Mouse (Mus musculus) CH12.LX (cell line): Measurements from ENCODE around the gene Olfr889. TPM values are rescaled to one million over a fixed set of nuclear protein-coding genes. Genes with fewer than 3 reads are reported as not detected.
"Not testable (repeated sequence)": the region's sequence is repeated elsewhere in the genome, so short reads cannot be mapped to it uniquely, and the experiment has no call there.

Experiments
- DNase-seq: peaks from one replicate; pipeline ENCODE4 v3.0.0-alpha.2; 2013; ENCODE audit errors: extremely low read depth
- H3K27ac ChIP-seq: 2 replicates; pipeline ENCODE4 v1.5.1; 2012; ENCODE audit warnings: low read depth, mild to moderate bottlenecking, control low read depth, moderate library complexity; ENCODE audit not compliant: insufficient read depth
- H3K27me3 ChIP-seq: replicated peaks from 2 replicates; pipeline ENCODE3; 2012; ENCODE audit warnings: inconsistent platforms
- H3K36me3 ChIP-seq, 2 experiments: replicated peaks in 1 of 2; 2 replicates each; pipeline versions ENCODE3 to v1.6.1; 2012; ENCODE audit warnings: inconsistent platforms in 1 of 2, low read length in 1 of 2, mild to moderate bottlenecking in 1 of 2, mixed read lengths in 1 of 2, moderate library complexity in 1 of 2; ENCODE audit not compliant: control insufficient read depth in 1 of 2, insufficient read depth in 1 of 2
- H3K4me1 ChIP-seq, 2 experiments: 2 replicates each; pipeline ENCODE4 v1.6.1; 2012; ENCODE audit warnings: inconsistent platforms in 1 of 2, moderate library complexity in 1 of 2; ENCODE audit not compliant: insufficient read depth in 2 of 2, control insufficient read depth in 1 of 2
- H3K4me2 ChIP-seq: 2 replicates; pipeline ENCODE4 v1.6.1; 2012; ENCODE audit warnings: low read depth, mild to moderate bottlenecking, control low read depth; ENCODE audit not compliant: poor library complexity, insufficient read depth, severe bottlenecking
- H3K4me3 ChIP-seq, 3 experiments: fragments of 150-350 bp in 1 of 3; sonication (generic) in 1 of 3; replicated peaks in 1 of 3; 2 replicates each; pipeline versions ENCODE3 to v1.5.1; 2011 to 2012; ENCODE audit warnings: low read depth in 2 of 3, low read length in 2 of 3, mild to moderate bottlenecking in 2 of 3, moderate library complexity in 2 of 3, control low read depth in 1 of 3, improper control_type of control experiment in 1 of 3, inconsistent platforms in 1 of 3, mixed read lengths in 1 of 3; ENCODE audit not compliant: poor library complexity in 1 of 3
- H3K79me2 ChIP-seq: replicated peaks from 2 replicates; pipeline ENCODE4 v1.6.1; 2012; ENCODE audit warnings: mild to moderate bottlenecking, moderate library complexity; ENCODE audit not compliant: control insufficient read depth, poor library complexity, insufficient read depth, severe bottlenecking; ENCODE audit errors: extremely low read depth
- H3K9ac ChIP-seq: 2 replicates; pipeline ENCODE4 v1.6.1; 2012; ENCODE audit warnings: low read depth, mild to moderate bottlenecking, control low read depth, moderate library complexity; ENCODE audit not compliant: insufficient read depth
- H3K9me3 ChIP-seq: replicated peaks from 2 replicates; pipeline ENCODE3; 2012; ENCODE audit warnings: low read length, inconsistent platforms, mixed read lengths
- BHLHE40 ChIP-seq: IDR thresholded peaks from 2 replicates; pipeline ENCODE4 v1.6.1; 2011; ENCODE audit warnings: mild to moderate bottlenecking, low read depth, low read length, improper control_type of control experiment
- CHD1 ChIP-seq: IDR thresholded peaks from 2 replicates; pipeline ENCODE4 v1.6.1; 2012; ENCODE audit warnings: low read depth, low read length, improper control_type of control experiment, inconsistent platforms
- CTCF ChIP-seq, 2 experiments: IDR thresholded peaks in 1 of 2; conservative IDR thresholded peaks in 1 of 2; 2 replicates each; pipeline ENCODE4 v1.5.1; 2011 to 2012; ENCODE audit warnings: low read depth in 2 of 2, low read length in 2 of 2, improper control_type of control experiment in 1 of 2, inconsistent platforms in 1 of 2, mild to moderate bottlenecking in 1 of 2, moderate library complexity in 1 of 2
- E2F4 ChIP-seq: IDR thresholded peaks from 2 replicates; pipeline ENCODE4 v1.6.1; 2011; ENCODE audit warnings: low read depth, low read length, improper control_type of control experiment; ENCODE audit not compliant: insufficient replicate concordance
- ELF1 ChIP-seq: IDR thresholded peaks from 2 replicates; pipeline ENCODE4 v1.6.1; 2014; ENCODE audit warnings: low read depth, mild to moderate bottlenecking, inconsistent platforms, low read length, improper control_type of control experiment
- EP300 ChIP-seq: IDR thresholded peaks from 2 replicates; pipeline ENCODE4 v1.6.1; 2011; ENCODE audit warnings: low read length, improper control_type of control experiment
- GABPA ChIP-seq: IDR thresholded peaks from 2 replicates; pipeline ENCODE4 v1.6.1; 2012; ENCODE audit warnings: low read depth, low read length, improper control_type of control experiment, inconsistent platforms; ENCODE audit not compliant: insufficient replicate concordance
- HCFC1 ChIP-seq: IDR thresholded peaks from 2 replicates; pipeline ENCODE4 v1.6.1; 2012; ENCODE audit warnings: low read depth, mild to moderate bottlenecking, inconsistent platforms, low read length, improper control_type of control experiment
- MAFK ChIP-seq: IDR thresholded peaks from 2 replicates; pipeline ENCODE4 v1.6.1; 2011; ENCODE audit warnings: low read length, improper control_type of control experiment; ENCODE audit not compliant: insufficient replicate concordance
- MEF2A ChIP-seq: IDR thresholded peaks from 2 replicates; pipeline ENCODE4 v1.6.1; 2014; ENCODE audit warnings: low read depth, mild to moderate bottlenecking, inconsistent platforms, low read length, improper control_type of control experiment, borderline replicate concordance
- MXI1 ChIP-seq: IDR thresholded peaks from 2 replicates; pipeline ENCODE4 v1.6.1; 2011; ENCODE audit warnings: mild to moderate bottlenecking, low read depth, low read length, improper control_type of control experiment
- NRF1 ChIP-seq: IDR thresholded peaks from 2 replicates; pipeline ENCODE4 v1.6.1; 2014; ENCODE audit warnings: low read depth, mild to moderate bottlenecking, inconsistent platforms, low read length, improper control_type of control experiment, moderate library complexity
- POLR2A ChIP-seq: IDR thresholded peaks from 2 replicates; pipeline ENCODE4 v1.6.1; 2011; ENCODE audit warnings: low read depth, mild to moderate bottlenecking, improper control_type of control experiment, low read length
- RAD21 ChIP-seq: IDR thresholded peaks from 2 replicates; pipeline ENCODE4 v1.6.1; 2011; ENCODE audit warnings: low read depth, mild to moderate bottlenecking, low read length, improper control_type of control experiment, moderate library complexity
- TCF12 ChIP-seq: IDR thresholded peaks from 2 replicates; pipeline ENCODE4 v1.6.1; 2014; ENCODE audit warnings: low read depth, mild to moderate bottlenecking, inconsistent platforms, low read length, improper control_type of control experiment
- USF1 ChIP-seq: IDR thresholded peaks from 2 replicates; pipeline ENCODE4 v1.6.1; 2014; ENCODE audit warnings: low read depth, mild to moderate bottlenecking, inconsistent platforms, low read length, improper control_type of control experiment
- ZNF384 ChIP-seq: IDR thresholded peaks from 2 replicates; pipeline ENCODE4 v1.6.1; 2012; ENCODE audit warnings: low read depth, low read length, improper control_type of control experiment, inconsistent platforms
- dilution Hi-C: fragments of 300-500 bp; cut with MboI; formaldehyde crosslinking; loops from 2 replicates; pipeline ENCODE4 v1.14.3; 2020; ENCODE audit warnings: low sequenced_read_pairs; ENCODE audit not compliant: extremely low pct_unique_long_range_greater_than_20kb, extremely low pct_ligation_motif_present
- in situ Hi-C: fragments of 300-500 bp; cut with MboI; formaldehyde crosslinking; loops from 3 replicates; pipeline ENCODE4 v1.14.3; 2019; ENCODE audit warnings: low sequenced_read_pairs, low pct_ligation_motif_present, low pct_unique_long_range_greater_than_20kb, mixed read lengths
- polyA plus RNA-seq: library from polyadenylated mRNA; unstranded; fragments of >175 nt; gene quantifications from 2 replicates; pipeline ENCODE4 v1.2.1, GENCODE M21; 2012; ENCODE audit warnings: low read depth; ENCODE audit not compliant: insufficient read length
- total RNA-seq, 2 experiments: library from RNA; depleted of rRNA; stranded (reverse); fragments of 300-350 nt in 1 of 2; fragments of >200 nt in 1 of 2; gene quantifications; 2 replicates each; pipeline ENCODE4 v1.2.3; 2012 to 2014

The Olfr889 gene
- total and polyA plus RNA-seq, 3 experiments = 0.04 to 0.27 (median 0.04) TPM

GRCm38 (mm10) chr9:38107828-38108227 is 7.2 kb upstream of the Olfr889 start, which contains the start of gene Olfr888:
TSS of gene Olfr888 (plus strand) at chr9:38108128.
- in situ Hi-C loops (no loop called here), dilution Hi-C loops (no loop called here)
- Histone ChIP-seq H3K79me2 (no peaks in the 10 kb centered on the region), H3K9ac (no peak within 1 kb of the TSS), H3K4me1 (no peaks in the 10 kb centered on the region), H3K9me3 (no peaks in the 10 kb centered on the region), H3K36me3 (no peaks in the 10 kb centered on the region), H3K4me3 (no peak within 1 kb of the TSS), H3K27ac (no peak within 1 kb of the TSS), H3K4me2 (no peak within 1 kb of the TSS), H3K27me3 (no peaks in the 10 kb centered on the region)
- no peak for DNase-seq
- TF ChIP-seq ZNF384 = no peak
- no peak for TF ChIP-seq BHLHE40
- TF ChIP-seq ELF1 = no peak
- TF ChIP-seq GABPA = no peak
- TF ChIP-seq USF1 = no peak
- TF ChIP-seq NRF1 = no peak
- TF ChIP-seq POLR2A = no peak
- TF ChIP-seq E2F4 = no peak
- no peak for TF ChIP-seq CHD1
- no peak for TF ChIP-seq MAFK
- no peak for TF ChIP-seq MEF2A
- TF ChIP-seq EP300 = no peak
- TF ChIP-seq TCF12 = no peak
- TF ChIP-seq CTCF (conservative IDR thresholded peaks at IDR 0.05 in 1 of 2, IDR thresholded peaks at IDR 0.05 in 1 of 2; ENCODE audit: low read depth in 2 of 2, low read length in 2 of 2) = no peak
- no peak for TF ChIP-seq RAD21

- H3K4me2 ChIP-seq = no peak within 1 kb of the TSS
- in situ Hi-C loops = no loop called here
- H3K79me2 ChIP-seq = no peaks in the 10 kb centered on the region
- no peak for TF ChIP-seq MXI1
- TF ChIP-seq BHLHE40 = no peak
- no peak for TF ChIP-seq HCFC1
- TF ChIP-seq, all 38 proteins: peak for 0
- no peak within 1 kb of the TSS for H3K27ac ChIP-seq
- no peaks in the 10 kb centered on the region for H3K27me3 ChIP-seq
- no peaks in the 10 kb centered on the region for H3K4me1 ChIP-seq
- no peaks in the 10 kb centered on the region for H3K36me3 ChIP-seq
- dilution Hi-C loops = no loop called here
- no peak for DNase-seq
- no peak within 1 kb of the TSS for H3K9ac ChIP-seq
- no peaks in the 10 kb centered on the region for H3K9me3 ChIP-seq
- H3K4me3 ChIP-seq = no peak within 1 kb of the TSS
These were observed 27.2 kb downstream of the Olfr889 start, which contains the start of gene Olfr890 for GRCm38 (mm10) chr9:38142217-38142616. TSS of gene Olfr890 (plus strand) at chr9:38142517.

- DNase-seq, H3K27me3 ChIP-seq, H3K79me2 ChIP-seq, dilution Hi-C loops, H3K9ac ChIP-seq, H3K4me2 ChIP-seq, H3K9me3 ChIP-seq, H3K4me3 ChIP-seq, in situ Hi-C loops, H3K4me1 ChIP-seq, H3K36me3 ChIP-seq, H3K27ac ChIP-seq: not testable (repeated sequence)
These were observed 53.3 kb downstream of the Olfr889 start for GRCm38 (mm10) chr9:38168341-38168740.

Other genes with a start within 250 kb of the Olfr889 start
- gene Olfr145, start 218.5 kb upstream of the Olfr889 start, total RNA-seq (2012; rRNA removed) = not detected in 2 replicates
- gene Olfr145, start 218.5 kb upstream of the Olfr889 start, total RNA-seq (2014; rRNA removed) = not detected in 2 replicates
- gene Olfr145, start 218.5 kb upstream of the Olfr889 start, polyA plus RNA-seq = not detected in 2 replicates
- not detected in 2 replicates for gene Olfr878, start 197.4 kb upstream of the Olfr889 start, total RNA-seq (2012; rRNA removed)
- gene Olfr878, start 197.4 kb upstream of the Olfr889 start, total RNA-seq (2014; rRNA removed) = not detected in 2 replicates
- gene Olfr878, start 197.4 kb upstream of the Olfr889 start, polyA plus RNA-seq = not detected in 2 replicates
- gene Olfr881, start 123.4 kb upstream of the Olfr889 start, total RNA-seq (2012; rRNA removed) = not detected in 2 replicates
- not detected in 2 replicates for gene Olfr881, start 123.4 kb upstream of the Olfr889 start, total RNA-seq (2014; rRNA removed)
- gene Olfr881, start 123.4 kb upstream of the Olfr889 start, polyA plus RNA-seq = not detected in 2 replicates
- gene Olfr883, start 89.4 kb upstream of the Olfr889 start, total RNA-seq (2012; rRNA removed) = not detected in 2 replicates
- gene Olfr883, start 89.4 kb upstream of the Olfr889 start, total RNA-seq (2014; rRNA removed) = not detected in 2 replicates
- not detected in 2 replicates for gene Olfr883, start 89.4 kb upstream of the Olfr889 start, polyA plus RNA-seq
- not detected in 2 replicates for gene Olfr884, start 68.6 kb upstream of the Olfr889 start, total RNA-seq (2012; rRNA removed)
- gene Olfr884, start 68.6 kb upstream of the Olfr889 start, total RNA-seq (2014; rRNA removed) = not detected in 2 replicates
- not detected in 2 replicates for gene Olfr884, start 68.6 kb upstream of the Olfr889 start, polyA plus RNA-seq
- gene Olfr885, start 53.9 kb upstream of the Olfr889 start, total RNA-seq (2012; rRNA removed) = not detected in 2 replicates
- gene Olfr885, start 53.9 kb upstream of the Olfr889 start, total RNA-seq (2014; rRNA removed) = not detected in 2 replicates
- gene Olfr885, start 53.9 kb upstream of the Olfr889 start, polyA plus RNA-seq = not detected in 2 replicates
- gene Olfr887, start 31.1 kb upstream of the Olfr889 start, total RNA-seq (2012; rRNA removed) = not detected in 2 replicates
- gene Olfr887, start 31.1 kb upstream of the Olfr889 start, total RNA-seq (2014; rRNA removed) = not detected in 2 replicates
- not detected in 2 replicates for gene Olfr887, start 31.1 kb upstream of the Olfr889 start, polyA plus RNA-seq
- not detected in 2 replicates for gene Olfr888, start 7.1 kb upstream of the Olfr889 start, total RNA-seq (2012; rRNA removed)
- not detected in 2 replicates for gene Olfr888, start 7.1 kb upstream of the Olfr889 start, total RNA-seq (2014; rRNA removed)
- not detected in 2 replicates for gene Olfr888, start 7.1 kb upstream of the Olfr889 start, polyA plus RNA-seq
- not detected in 2 replicates for gene Olfr890, start 27.3 kb downstream of the Olfr889 start, total RNA-seq (2012; rRNA removed)
- not detected in 2 replicates for gene Olfr890, start 27.3 kb downstream of the Olfr889 start, total RNA-seq (2014; rRNA removed)
- not detected in 2 replicates for gene Olfr890, start 27.3 kb downstream of the Olfr889 start, polyA plus RNA-seq
- gene Olfr891, start 65.6 kb downstream of the Olfr889 start, total RNA-seq (2012; rRNA removed) = not detected in 2 replicates
- not detected in 2 replicates for gene Olfr891, start 65.6 kb downstream of the Olfr889 start, total RNA-seq (2014; rRNA removed)
- not detected in 2 replicates for gene Olfr891, start 65.6 kb downstream of the Olfr889 start, polyA plus RNA-seq
- gene Olfr893, start 93.2 kb downstream of the Olfr889 start, total RNA-seq (2012; rRNA removed) = not detected in 2 replicates
- gene Olfr893, start 93.2 kb downstream of the Olfr889 start, total RNA-seq (2014; rRNA removed) = not detected in 2 replicates
- not detected in 2 replicates for gene Olfr893, start 93.2 kb downstream of the Olfr889 start, polyA plus RNA-seq
- not detected in 2 replicates for gene Olfr894, start 102.9 kb downstream of the Olfr889 start, total RNA-seq (2012; rRNA removed)
- gene Olfr894, start 102.9 kb downstream of the Olfr889 start, total RNA-seq (2014; rRNA removed) = not detected in 2 replicates
- gene Olfr894, start 102.9 kb downstream of the Olfr889 start, polyA plus RNA-seq = not detected in 2 replicates
- gene Olfr143, start 137.6 kb downstream of the Olfr889 start, total RNA-seq (2012; rRNA removed) = not detected in 2 replicates
- not detected in 2 replicates for gene Olfr143, start 137.6 kb downstream of the Olfr889 start, total RNA-seq (2014; rRNA removed)
- not detected in 2 replicates for gene Olfr143, start 137.6 kb downstream of the Olfr889 start, polyA plus RNA-seq
- not detected in 2 replicates for gene Olfr895, start 152.7 kb downstream of the Olfr889 start, total RNA-seq (2012; rRNA removed)
- gene Olfr895, start 152.7 kb downstream of the Olfr889 start, total RNA-seq (2014; rRNA removed) = not detected in 2 replicates
- not detected in 2 replicates for gene Olfr895, start 152.7 kb downstream of the Olfr889 start, polyA plus RNA-seq
- gene Olfr896-ps1, start 175.9 kb downstream of the Olfr889 start, total RNA-seq (2012; rRNA removed) = not detected in 2 replicates
- not detected in 2 replicates for gene Olfr896-ps1, start 175.9 kb downstream of the Olfr889 start, total RNA-seq (2014; rRNA removed)
- gene Olfr896-ps1, start 175.9 kb downstream of the Olfr889 start, polyA plus RNA-seq = not detected in 2 replicates
- not detected in 2 replicates for gene Olfr25, start 213.9 kb downstream of the Olfr889 start, total RNA-seq (2012; rRNA removed)
- gene Olfr25, start 213.9 kb downstream of the Olfr889 start, total RNA-seq (2014; rRNA removed) = not detected in 2 replicates
- gene Olfr25, start 213.9 kb downstream of the Olfr889 start, polyA plus RNA-seq = not detected in 2 replicates
- not detected in 2 replicates for gene Olfr898, start 233.2 kb downstream of the Olfr889 start, total RNA-seq (2012; rRNA removed)
- not detected in 2 replicates for gene Olfr898, start 233.2 kb downstream of the Olfr889 start, total RNA-seq (2014; rRNA removed)
- not detected in 2 replicates for gene Olfr898, start 233.2 kb downstream of the Olfr889 start, polyA plus RNA-seq